19 mouse cellular contexts compared by ENCODE assay signal in the genomic region with DNA sequence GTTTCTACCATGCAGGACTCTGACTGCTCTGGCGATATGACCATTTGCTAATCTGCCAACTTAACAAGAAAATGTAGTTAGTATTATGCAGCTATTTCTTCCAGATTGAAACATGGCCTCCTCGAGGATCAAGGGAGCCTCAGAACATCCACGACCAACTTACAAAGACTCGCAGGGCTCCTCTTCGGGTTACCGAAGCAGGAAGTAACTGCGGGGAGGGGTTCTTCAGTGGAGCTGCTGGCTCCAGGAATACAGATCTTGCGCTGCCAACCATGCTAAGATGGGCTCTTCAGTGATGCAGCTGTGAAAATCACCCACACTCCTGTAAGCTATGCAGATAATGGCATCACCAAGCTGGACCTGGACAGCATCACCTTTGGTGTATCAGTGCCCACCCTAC.
"Had no signal": no experiment of that assay in that cellular context is flagged by ENCODE, and none has a peak within 500 bp of the region (broad histone marks: within the 10 kb centered on the region; RNA-seq: fewer than 3 reads in every experiment).

No protein-coding gene starts in this region.

- DNase-seq: kidney, adult 18-20 months; kidney, adult 9 months; kidney, postnatal 14 days; kidney, postnatal 4 days; left cerebral cortex, postnatal 4 days; liver, embryonic 13.5 days; lung, adult 2 months; right cerebral cortex, adult 18-20 months; right cerebral cortex, postnatal 14 days; spleen, adult 18-20 months had no signal

- H3K27ac ChIP-seq: limb, embryonic 13.5 days; liver, embryonic 13.5 days; macrophage; midbrain, embryonic 13.5 days; neural tube, embryonic 12.5 days; neural tube, embryonic 15.5 days had no signal

- H3K36me3 ChIP-seq: liver, embryonic 13.5 days; midbrain, embryonic 13.5 days; neural tube, embryonic 12.5 days; neural tube, embryonic 15.5 days had no signal

- H3K4me2 ChIP-seq: limb, embryonic 13.5 days; liver, embryonic 13.5 days; midbrain, embryonic 13.5 days; neural tube, embryonic 12.5 days; neural tube, embryonic 15.5 days had no signal

- H3K9ac ChIP-seq: limb, embryonic 13.5 days; liver, embryonic 13.5 days; midbrain, embryonic 13.5 days; neural tube, embryonic 12.5 days; neural tube, embryonic 15.5 days had no signal

- H3K27me3 ChIP-seq: limb, embryonic 13.5 days; liver, embryonic 13.5 days; megakaryocyte, embryonic 14.5 days; midbrain, embryonic 13.5 days; neural tube, embryonic 12.5 days; neural tube, embryonic 15.5 days had no signal

- H3K9me3 ChIP-seq: limb, embryonic 13.5 days; liver, embryonic 13.5 days; megakaryocyte, embryonic 14.5 days; midbrain, embryonic 10.5 days; midbrain, embryonic 13.5 days; neural tube, embryonic 12.5 days; neural tube, embryonic 15.5 days had no signal

- ATAC-seq: inflammation-experienced regulatory T-cells, adult 6 months; intestine, embryonic 16.5 days; midbrain, embryonic 13.5 days had no signal

- H3K4me3 ChIP-seq: limb, embryonic 13.5 days; liver, embryonic 13.5 days; megakaryocyte, embryonic 14.5 days; midbrain, embryonic 10.5 days; midbrain, embryonic 13.5 days; neural tube, embryonic 12.5 days; neural tube, embryonic 15.5 days had no signal
